In the genomic region with DNA sequence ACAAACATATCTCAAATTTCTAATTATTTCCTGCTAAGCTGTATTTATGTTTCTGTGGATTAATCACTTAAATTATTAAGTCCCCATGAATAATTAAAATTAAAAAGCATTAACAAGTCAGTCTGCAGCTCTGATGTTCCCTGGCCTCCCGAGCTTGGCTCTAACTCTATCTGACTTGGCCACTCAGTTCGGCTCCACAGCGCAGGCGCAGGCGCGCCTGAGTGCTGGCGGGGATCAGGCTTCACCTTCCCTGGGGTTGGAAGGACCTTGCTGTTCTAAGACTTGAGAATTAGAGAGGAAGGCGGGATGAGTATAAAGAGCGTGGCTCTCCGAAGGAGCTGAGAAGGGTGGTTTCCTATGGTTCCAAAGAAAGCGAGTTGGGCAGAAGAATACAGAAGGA, we compare ENCODE assay signal across 17 mouse cellular contexts. TPM values are rescaled to one million over a fixed set of nuclear protein-coding genes. Genes with fewer than 3 reads are reported as not detected.
DNase-seq lines count a peak whose midpoint lies in the region; TF ChIP-seq lines count a peak whose summit lies in the region.
"Had no signal": no experiment of that assay in that cellular context is flagged by ENCODE, and none has a peak within 500 bp of the region (broad histone marks: within the 10 kb centered on the region; RNA-seq: fewer than 3 reads in every experiment).

No protein-coding gene starts in this region.

- 92% methylated on average over 11 of the region's 11 CpGs for WGBS in kidney, adult 2 months

- TF ChIP-seq POLR2A in kidney, adult 2 months (IDR thresholded peaks at IDR 0.05; ENCODE audit: low read depth, low read length), result no peak

- intact Hi-C loops in heart, postnatal 36 days (cut with DNase I), result no loop called here

- no peaks in the 10 kb centered on the region for H3K36me3 ChIP-seq in kidney, adult 2 months (ENCODE audit: control insufficient read depth, insufficient read depth, low read length)
- H3K36me3 ChIP-seq: embryonic facial prominence, embryonic 12.5 days; kidney, embryonic 15.5 days; liver, embryonic 12.5 days had no signal

- peaks cover 17% of the 10 kb centered on the region; the same call in 1 of the 2 replicates for H3K4me1 ChIP-seq in kidney, adult 2 months (ENCODE audit: control insufficient read depth, insufficient read depth, low read length)
- H3K4me1 ChIP-seq: kidney, embryonic 15.5 days; liver, embryonic 12.5 days had no signal

- no peak overlapping the region for H3K4me3 ChIP-seq in kidney, adult 2 months (ENCODE audit: insufficient read depth, low read depth, low read length)
- H3K4me3 ChIP-seq: embryonic facial prominence, embryonic 12.5 days; erythroblast, embryonic 14.5 days; kidney, embryonic 15.5 days; liver, embryonic 12.5 days had no signal

- DNase-seq in cerebellum, adult 18-20 months, result peak; percentile 59
- no peak for DNase-seq in cerebellum, postnatal 4 days (ENCODE audit: low spot score in 2 of 2)
- peak; percentile 14 for DNase-seq in gastrocnemius, postnatal 10 days
- DNase-seq in gastrocnemius, adult 8-10 months (ENCODE audit: low spot score in 2 of 2), result no peak
- no peak for DNase-seq in kidney, adult 2 months
- DNase-seq in kidney, postnatal 25 days, result no peak
- DNase-seq in heart, postnatal 36 days, result peak; percentile 32 to 38
- no peak for DNase-seq in urinary bladder, adult 2 months (ENCODE audit: low spot score)
- DNase-seq: adrenal gland, adult 8-10 months; lung, adult 2 months; lung, postnatal 36 days; thymus, adult 2 months had no signal

- no peaks in the 10 kb centered on the region for H3K27me3 ChIP-seq in kidney, adult 2 months (replicated peaks; ENCODE audit: control insufficient read depth, insufficient read depth, low read length)
- H3K27me3 ChIP-seq: embryonic facial prominence, embryonic 12.5 days; kidney, embryonic 15.5 days; liver, embryonic 12.5 days had no signal

- TF ChIP-seq CTCF in kidney, adult 2 months (conservative IDR thresholded peaks at IDR 0.05; ENCODE audit: insufficient read depth, insufficient read length, low read depth, low read length), result no peak

- H3K27ac ChIP-seq in kidney, adult 2 months (ENCODE audit: insufficient read depth, low read depth, low read length), result peak overlapping the region; percentile 65; the same call in 1 of the 2 replicates
- H3K27ac ChIP-seq: embryonic facial prominence, embryonic 12.5 days; kidney, embryonic 15.5 days; liver, embryonic 12.5 days had no signal

RNA-seq across cellular contexts. Expression of a gene that starts 41.6 kb away (rescaled TPM):
- under 1 TPM; 0.61 to 0.77 TPM for total RNA-seq in gastrocnemius, postnatal 10 days (2021)
- total RNA-seq in gastrocnemius, adult 8-10 months (2022), result not detected
- 6.9 and 7.1 TPM in 2 replicates for polyA plus RNA-seq in kidney, adult 2 months (2012; rRNA removed)
- 1 to 10 TPM; 3.7 to 5.7 TPM for total RNA-seq in heart, postnatal 36 days (2021)
- polyA plus RNA-seq in urinary bladder, adult 2 months (2012; rRNA removed), result 0.72 and 1.0 TPM in 2 replicates
- total RNA-seq: hematopoietic stem cell, adult 5-6 weeks had no signal
- polyA plus RNA-seq: erythroblast, embryonic 14.5 days had no signal

Comparison
In these comparisons a context has a peak if more than half of its experiments do, and no peak if none do; other contexts are left out.
1. DNase-seq: peak in cerebellum, adult 18-20 months (2 of 2), gastrocnemius, postnatal 10 days (single experiment) and heart, postnatal 36 days (2 of 2); none in cerebellum, postnatal 4 days (0 of 2), gastrocnemius, adult 8-10 months (0 of 2), kidney, adult 2 months (single experiment), kidney, postnatal 25 days (0 of 2) and urinary bladder, adult 2 months (single experiment).